Mouse (Mus musculus) spleen, adult 2 months (tissue): ENCODE measurements around the gene Nfic.

Experiments used
- CTCF ChIP-seq: fragments of 200-500 bp; IDR thresholded peaks from 2 replicates; pipeline ENCODE4 v1.5.1; 2011; ENCODE audit warnings: mild to moderate bottlenecking, inconsistent platforms; ENCODE audit not compliant: insufficient read depth, insufficient read length, insufficient replicate concordance; ENCODE audit errors: extremely low read depth
- POLR2A ChIP-seq: fragments of 200-500 bp; IDR thresholded peaks from 2 replicates; pipeline ENCODE4 v1.6.1; 2011; ENCODE audit warnings: low read depth, low read length, inconsistent platforms

GRCm38 (mm10) chr10:81425236-81425850 lies 30.1 kb downstream of the Nfic start:
- no peak for TF ChIP-seq CTCF
- TF ChIP-seq POLR2A: no peak
